Comparison of ENCODE assay signal across 8 mouse cellular contexts in genomic region chr19:46326756-46327305, GRCm38 (mm10). TPM values are rescaled to one million over a fixed set of nuclear protein-coding genes. Genes with fewer than 3 reads are reported as not detected.
DNase-seq lines count a peak whose midpoint lies in the region; ATAC-seq lines count a peak whose summit lies in the region.

Gene Psd (minus strand): TSS chr19:46327156.

- H3K4me1 ChIP-seq in embryonic facial prominence, embryonic 13.5 days: peaks cover 34% of the 10 kb centered on the region
- H3K4me1 ChIP-seq in hindbrain, embryonic 14.5 days (replicated peaks; ENCODE audit: control insufficient read depth, insufficient read depth, low read length): peaks cover 60% of the 10 kb centered on the region
- peaks cover 72% of the 10 kb centered on the region for H3K4me1 ChIP-seq in midbrain, embryonic 10.5 days

- peak within 1 kb of the TSS; percentile 86 for H3K27ac ChIP-seq in embryonic facial prominence, embryonic 13.5 days
- H3K27ac ChIP-seq in hindbrain, embryonic 14.5 days: peak within 1 kb of the TSS; percentile 97
- H3K27ac ChIP-seq in midbrain, embryonic 10.5 days (replicated peaks): peak within 1 kb of the TSS; percentile 88

- under 1% methylated on average over 35 of the region's 35 CpGs for WGBS in embryonic facial prominence, embryonic 13.5 days
- under 1% methylated on average over 35 of the region's 35 CpGs for WGBS in hindbrain, embryonic 14.5 days
- WGBS in midbrain, embryonic 10.5 days: under 1% methylated on average over 35 of the region's 35 CpGs

- peaks cover 67% of the 10 kb centered on the region for H3K27me3 ChIP-seq in embryonic facial prominence, embryonic 13.5 days
- H3K27me3 ChIP-seq in hindbrain, embryonic 14.5 days (ENCODE audit: control insufficient read depth, insufficient read depth, low read length): peaks cover 10% of the 10 kb centered on the region
- peaks cover 79% of the 10 kb centered on the region for H3K27me3 ChIP-seq in midbrain, embryonic 10.5 days (ENCODE audit: low read depth, poor library complexity, severe bottlenecking)

- ATAC-seq in embryonic facial prominence, embryonic 13.5 days (ENCODE audit: insufficient number of reproducible peaks, insufficient read depth, low FRiP score, low TSS enrichment, low read depth): no peak
- no peak for ATAC-seq in hindbrain, embryonic 14.5 days (ENCODE audit: low FRiP score)

- H3K4me3 ChIP-seq in embryonic facial prominence, embryonic 13.5 days: peak within 1 kb of the TSS; percentile 73
- peak within 1 kb of the TSS; percentile 65 for H3K4me3 ChIP-seq in hindbrain, embryonic 14.5 days (replicated peaks; ENCODE audit: low read length)
- peak within 1 kb of the TSS; percentile 89 for H3K4me3 ChIP-seq in midbrain, embryonic 10.5 days

- peak within 1 kb of the TSS; percentile 78 for H3K9ac ChIP-seq in embryonic facial prominence, embryonic 13.5 days
- H3K9ac ChIP-seq in hindbrain, embryonic 14.5 days: peak within 1 kb of the TSS; percentile 74

- intact Hi-C loops in left cerebral cortex, postnatal 36 days (cut with DNase I): no loop called here

- H3K4me2 ChIP-seq in embryonic facial prominence, embryonic 13.5 days: peak within 1 kb of the TSS; percentile 100
- H3K4me2 ChIP-seq in hindbrain, embryonic 14.5 days (replicated peaks): peak within 1 kb of the TSS; percentile 100

- H3K9me3 ChIP-seq in embryonic facial prominence, embryonic 13.5 days: no peaks in the 10 kb centered on the region
- H3K9me3 ChIP-seq in hindbrain, embryonic 14.5 days (ENCODE audit: control insufficient read depth, low read length): no peaks in the 10 kb centered on the region
- H3K9me3 ChIP-seq in midbrain, embryonic 10.5 days (replicated peaks): no peaks in the 10 kb centered on the region

- peak; percentile 56 to 61 for DNase-seq in frontal cortex, postnatal 14 days (ENCODE audit: low spot score in 2 of 2)
- DNase-seq in frontal cortex, postnatal 25 days (ENCODE audit: low spot score in 2 of 2): no peak
- peak; percentile 66 for DNase-seq in adrenal gland, adult 2 months
- DNase-seq in hindbrain, embryonic 14.5 days (ENCODE audit: low spot score): peak; percentile 81
- DNase-seq in left cerebral cortex, postnatal 36 days (ENCODE audit: low spot score in 2 of 2): peak; percentile 70 to 74
- DNase-seq in midbrain, embryonic 10.5 days (ENCODE audit: low spot score): peak; percentile 78
- DNase-seq in thymus, postnatal 0 days (ENCODE audit: low spot score): peak; percentile 61

- peaks cover 18% of the 10 kb centered on the region for H3K36me3 ChIP-seq in embryonic facial prominence, embryonic 13.5 days
- peaks cover 22% of the 10 kb centered on the region for H3K36me3 ChIP-seq in hindbrain, embryonic 14.5 days (replicated peaks; ENCODE audit: control insufficient read depth, insufficient read depth)
- peaks cover 18% of the 10 kb centered on the region for H3K36me3 ChIP-seq in midbrain, embryonic 10.5 days

RNA-seq across cellular contexts. Expression of gene Psd, which starts in this region (rescaled TPM):
- 1 to 10 TPM; 7.3 to 7.9 TPM for total RNA-seq in adrenal gland, adult 2 months (2021)
- 13.7 and 18.1 TPM in 2 replicates for polyA plus RNA-seq in adrenal gland, adult 2 months (2012; rRNA removed)
- 5.0 and 6.0 TPM in 2 replicates for polyA plus RNA-seq in embryonic facial prominence, embryonic 13.5 days (2015; fragmentation: Nextera tagmentation; extraction: Ambion mirVana)
- polyA plus RNA-seq in hindbrain, embryonic 14.5 days (2014; fragmentation: Nextera tagmentation; extraction: Ambion mirVana): 131 and 152 TPM in 2 replicates
- 100 to 1,000 TPM; 614 to 671 TPM for total RNA-seq in left cerebral cortex, postnatal 36 days (2021)
- polyA plus RNA-seq in midbrain, embryonic 10.5 days (2016; fragmentation: Nextera tagmentation; extraction: Ambion mirVana): 4.7 and 8.9 TPM in 2 replicates
- polyA plus RNA-seq in thymus, postnatal 0 days (2015; fragmentation: Nextera tagmentation; extraction: Ambion mirVana): 4.6 and 5.3 TPM in 2 replicates

Comparison
In these comparisons a context has a peak if more than half of its experiments do, and no peak if none do; other contexts are left out.
1. RNA of gene Psd (total RNA-seq): 614 to 671 TPM in left cerebral cortex, postnatal 36 days; 7.3 to 7.9 TPM in adrenal gland, adult 2 months; every median in the first group is over 10 times any median in the second.
2. DNase-seq: peak in frontal cortex, postnatal 14 days (2 of 2), adrenal gland, adult 2 months (single experiment), hindbrain, embryonic 14.5 days (single experiment), left cerebral cortex, postnatal 36 days (2 of 2), midbrain, embryonic 10.5 days (single experiment) and thymus, postnatal 0 days (single experiment); none in frontal cortex, postnatal 25 days (0 of 2).
3. Peak in every context shown above with its lines, with median percentiles within 50 percentile points of each other: H3K27ac ChIP-seq and H3K4me3 ChIP-seq.